Mouse (Mus musculus) left cerebral cortex, adult 2 months (tissue): ENCODE results near the gene Dusp3. TPM values are rescaled to one million over a fixed set of nuclear protein-coding genes. Genes with fewer than 3 reads are reported as not detected.

Experiments
- DNase-seq, 2 experiments: peaks; one replicate each; pipeline ENCODE4 v3.0.0; 2021 to 2022; ENCODE audit warnings: low spot score in 2 of 2, mixed read lengths in 1 of 2; ENCODE audit errors: extremely low spot score in 1 of 2
- H3K27ac ChIP-seq: fragments of 200-600 bp; 2 replicates; pipeline ENCODE4 v1.8.1; 2022
- H3K4me3 ChIP-seq: fragments of 200-600 bp; 2 replicates; pipeline ENCODE4 v1.8.1; 2022
- CTCF ChIP-seq: fragments of 200-600 bp; IDR thresholded peaks from 2 replicates; pipeline ENCODE4 v1.8.1; 2022; ENCODE audit warnings: antibody characterized with exemption, mild to moderate bottlenecking, moderate library complexity
- intact Hi-C: fragments of 180-260 bp; cut with DNase I; formaldehyde crosslinking; loops from one replicate; pipeline ENCODE4 v1.15.1; 2025
- total RNA-seq, 2 experiments: library from RNA; stranded (reverse); gene quantifications; 2 replicates each; pipeline ENCODE4 v1.2.3; 2021

The Dusp3 gene
- total RNA-seq, 2 experiments from 2014 or later, result 206 to 220 TPM

DNA sequence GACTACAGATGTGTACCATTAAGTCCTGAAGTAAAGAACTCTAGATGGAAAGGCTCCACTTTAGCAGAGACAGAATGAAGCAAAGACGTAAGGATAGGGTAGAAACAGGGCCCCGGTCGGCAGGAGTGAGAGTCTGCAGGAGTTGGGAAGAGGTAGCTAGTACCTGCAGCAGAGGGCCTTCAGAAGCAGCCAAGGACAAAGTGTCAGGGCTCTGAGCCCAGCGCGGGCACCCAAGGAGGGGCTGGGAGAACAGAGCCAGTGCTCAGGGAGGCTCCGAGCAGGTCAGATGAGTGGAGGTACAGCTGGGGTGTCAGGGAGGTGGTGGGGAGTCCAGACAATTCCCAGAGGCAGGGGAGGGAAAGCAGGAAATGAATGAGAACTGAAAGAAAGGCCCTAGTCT lies 62.8 kb downstream of the Dusp3 start:
- Histone ChIP-seq H3K4me3 (no peak overlapping the region), H3K27ac (no peak overlapping the region)
- no peak for TF ChIP-seq CTCF
- intact Hi-C loops, result no loop called here
- DNase-seq, result no peak

DNA sequence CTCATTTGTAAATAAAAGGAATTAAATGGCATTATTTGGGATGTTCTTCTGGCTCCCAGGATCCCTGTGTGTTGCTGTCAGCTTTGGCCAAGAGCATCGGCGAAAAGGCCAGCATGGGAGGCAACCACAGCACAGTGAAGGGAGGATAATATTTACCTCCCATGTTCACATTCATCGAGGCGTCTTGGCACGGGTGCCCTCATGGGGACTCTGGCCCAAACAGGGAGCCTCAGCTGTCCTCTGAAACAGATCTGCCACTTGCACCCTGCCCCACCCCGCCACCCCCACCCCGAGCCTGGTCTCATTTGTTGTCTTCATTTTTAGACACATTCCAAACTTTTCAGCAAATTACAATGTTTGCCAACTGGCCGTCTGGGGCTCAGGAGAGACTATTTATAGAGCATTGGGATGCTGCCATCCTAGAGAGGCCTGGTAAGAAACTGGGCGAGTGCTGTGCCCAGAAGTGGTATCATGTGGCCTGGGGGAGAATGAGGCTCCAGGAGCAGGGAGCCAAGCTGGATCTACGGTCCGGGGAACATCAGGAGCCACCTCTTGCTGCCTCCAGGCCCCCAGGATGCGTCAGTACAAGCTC lies 65.4 kb downstream of the Dusp3 start:
- TF ChIP-seq CTCF, result no peak
- Histone ChIP-seq H3K27ac (no peak overlapping the region), H3K4me3 (no peak overlapping the region)
- intact Hi-C loops, result no loop called here
- DNase-seq, result no peak

Other genes starting within 250 kb of the Dusp3 start
- gene Etv4, start 201.6 kb downstream of the Dusp3 start, total RNA-seq, result 10 to 100 TPM; 14.1 to 18.6 TPM
- gene Meox1, start 92.6 kb downstream of the Dusp3 start, total RNA-seq, result under 1 TPM; 0.50 to 0.91 TPM
- gene Sost, start 20.0 kb downstream of the Dusp3 start, total RNA-seq, result not detected
- gene Cfap97d1, start 2.7 kb downstream of the Dusp3 start, total RNA-seq, result not detected
- gene Mpp3, start 41.4 kb upstream of the Dusp3 start, total RNA-seq, result 10 to 100 TPM; 94.6 to 98.8 TPM
- not detected for gene Cd300lg, start 54.5 kb upstream of the Dusp3 start, total RNA-seq
- 100 to 1,000 TPM; 146 to 157 TPM for gene Mpp2, start 101.5 kb upstream of the Dusp3 start, total RNA-seq
- not detected for gene Ppy, start 114.3 kb upstream of the Dusp3 start, total RNA-seq
- not detected for gene Pyy, start 120.8 kb upstream of the Dusp3 start, total RNA-seq
- gene Nags, start 158.5 kb upstream of the Dusp3 start, total RNA-seq, result under 1 TPM in 1 of 2 experiments, not detected in 1; 0.11 TPM
- 10 to 100 TPM; 20.8 to 23.0 TPM for gene Tmem101, start 169.4 kb upstream of the Dusp3 start, total RNA-seq
- gene Lsm12, start 198.3 kb upstream of the Dusp3 start, total RNA-seq, result 10 to 100 TPM; 55.2 to 58.9 TPM
- gene G6pc3, start 202.6 kb upstream of the Dusp3 start, total RNA-seq, result 10 to 100 TPM; 62.9 to 69.8 TPM
- gene Hdac5, start 243.2 kb upstream of the Dusp3 start, total RNA-seq, result 100 to 1,000 TPM; 286 to 315 TPM